Mouse (Mus musculus): ENCODE measurements around the gene Axin2.

DNA sequence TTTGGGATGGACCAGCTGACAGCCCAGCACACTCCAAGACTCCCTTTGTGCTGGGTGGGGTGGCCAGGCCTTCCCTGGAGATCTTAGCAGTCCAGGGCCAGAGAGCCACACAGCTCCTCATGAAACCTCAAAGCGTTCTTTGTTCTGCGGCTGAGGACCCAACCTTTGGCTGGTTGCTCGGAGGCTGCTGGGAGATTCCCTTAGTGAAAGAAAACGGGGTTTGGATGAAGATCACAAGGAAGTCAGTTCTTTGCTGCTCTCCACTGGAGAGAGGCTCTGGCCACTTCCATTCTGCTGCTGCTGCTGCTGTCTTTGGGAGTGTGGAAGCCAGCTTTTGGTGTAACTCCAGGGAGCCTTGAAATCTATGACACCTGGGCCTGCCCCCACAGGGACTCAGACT, 53.3 kb downstream of the Axin2 start:
- no peak for TF ChIP-seq EP300 (IDR thresholded peaks at IDR 0.05; ENCODE audit: low read depth)
- no peak for TF ChIP-seq CTCF (IDR thresholded peaks at IDR 0.05; ENCODE audit: low read depth)
